Mouse (Mus musculus) midbrain, postnatal 0 days (tissue): ENCODE results near the gene Acsbg1. TPM values are rescaled to one million over a fixed set of nuclear protein-coding genes. Genes with fewer than 3 reads are reported as not detected.

Source experiments
- ATAC-seq: fragments of 200-750 bp; cut with Nextera tagmentation; 2 replicates; pipeline ENCODE4 v1.8.0; 2017; ENCODE audit warnings: moderate number of reproducible peaks, mild to moderate bottlenecking, moderate TSS enrichment, moderate library complexity; ENCODE audit not compliant: low FRiP score
- DNase-seq: peaks from one replicate; pipeline ENCODE4 v3.0.0-alpha.2; 2015; ENCODE audit warnings: low spot score
- H3K27ac ChIP-seq: fragments of 300-500 bp; sonication (generic); 2 replicates; pipeline ENCODE4 v1.5.1; 2014; ENCODE audit warnings: low read depth, mild to moderate bottlenecking, low read length, mixed read lengths
- H3K27me3 ChIP-seq: fragments of 300-500 bp; sonication (generic); 2 replicates; pipeline ENCODE4 v1.6.1; 2014; ENCODE audit warnings: low read length, control low read depth, mixed read lengths; ENCODE audit not compliant: insufficient read depth
- H3K36me3 ChIP-seq: fragments of 300-500 bp; sonication (generic); 2 replicates; pipeline ENCODE4 v1.6.1; 2014; ENCODE audit warnings: low read length, control low read depth, mixed read lengths; ENCODE audit not compliant: insufficient read depth
- H3K4me1 ChIP-seq: fragments of 300-500 bp; sonication (generic); 2 replicates; pipeline ENCODE4 v1.6.1; 2014; ENCODE audit warnings: mild to moderate bottlenecking, control low read depth, antibody characterized with exemption, low read length, mixed read lengths; ENCODE audit not compliant: insufficient read depth
- H3K4me2 ChIP-seq: fragments of 300-500 bp; sonication (generic); 2 replicates; pipeline ENCODE4 v1.6.1; 2014; ENCODE audit warnings: low read depth, mild to moderate bottlenecking, low read length, mixed read lengths; ENCODE audit not compliant: poor library complexity, severe bottlenecking
- H3K4me3 ChIP-seq: fragments of 300-500 bp; sonication (generic); 2 replicates; pipeline ENCODE4 v1.5.1; 2014; ENCODE audit warnings: low read depth, mild to moderate bottlenecking, low read length, moderate library complexity
- H3K9ac ChIP-seq: fragments of 300-500 bp; sonication (generic); replicated peaks from 2 replicates; pipeline ENCODE4 v1.6.1; 2014; ENCODE audit warnings: mild to moderate bottlenecking, low read length, moderate library complexity, mixed read lengths; ENCODE audit not compliant: poor library complexity, severe bottlenecking
- H3K9me3 ChIP-seq: fragments of 300-500 bp; sonication (generic); 2 replicates; pipeline ENCODE4 v1.6.1; 2016; ENCODE audit warnings: low read length, control low read depth
- CTCF ChIP-seq: IDR thresholded peaks from 2 replicates; pipeline ENCODE4 v1.5.1; 2016; ENCODE audit warnings: antibody characterized with exemption, mild to moderate bottlenecking
- WGBS: fragments of 180-500 bp; shearing (Covaris S2); extraction: QIAGEN DNeasy Blood & Tissue Kit; methylation state at CpG from one replicate; pipeline ENCODE4 v1.1.7; 2014; 5-methylcytosine and 5-hydroxymethylcytosine counted together
- polyA plus RNA-seq: library from polyadenylated mRNA; unstranded; fragments of >200 nt; fragmentation: Nextera tagmentation; extraction: Ambion mirVana; gene quantifications from 2 replicates; pipeline ENCODE4 v1.2.1, GENCODE M21; 2015
- total RNA-seq: library from RNA; depleted of rRNA; stranded (reverse); fragments of >200 nt; gene quantifications from 2 replicates; pipeline ENCODE4 v1.2.3, GENCODE M21; 2014

Acsbg1 gene
- total and polyA plus RNA-seq, 2 experiments from 2014 or later = 42.8 to 69.9 TPM

DNA sequence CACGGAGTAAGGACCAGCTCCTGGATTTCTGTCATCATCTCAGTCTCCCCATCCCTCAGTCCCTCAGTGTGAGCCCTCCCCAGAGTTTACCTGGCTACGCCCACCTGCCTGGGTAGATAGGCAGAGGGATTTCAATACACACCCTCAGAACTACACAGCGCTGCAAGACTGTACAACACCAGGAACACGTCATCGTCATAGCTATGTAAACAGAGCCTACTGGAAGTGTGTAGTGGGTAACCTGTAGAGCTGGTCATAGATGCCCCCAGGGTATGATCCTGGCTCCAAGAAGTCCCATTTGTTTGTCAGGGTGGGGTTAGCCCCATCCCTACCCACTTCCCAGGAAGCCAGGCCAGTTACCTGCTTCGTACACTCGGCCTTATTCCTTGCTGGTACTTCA is 18.5 kb downstream of the Acsbg1 start:
- no peak for TF ChIP-seq CTCF
- H3K4me2 ChIP-seq = no peak overlapping the region
- no peak for DNase-seq
- H3K36me3 ChIP-seq = no peaks in the 10 kb centered on the region
- no peaks in the 10 kb centered on the region for H3K4me1 ChIP-seq
- H3K4me3 ChIP-seq = no peak overlapping the region
- H3K9ac ChIP-seq = no peak overlapping the region
- H3K27me3 ChIP-seq = no peaks in the 10 kb centered on the region
- no peaks in the 10 kb centered on the region for H3K9me3 ChIP-seq
- no peak overlapping the region for H3K27ac ChIP-seq
- ATAC-seq = no peak
- 90% methylated on average over 7 of the region's 7 CpGs for WGBS

DNA sequence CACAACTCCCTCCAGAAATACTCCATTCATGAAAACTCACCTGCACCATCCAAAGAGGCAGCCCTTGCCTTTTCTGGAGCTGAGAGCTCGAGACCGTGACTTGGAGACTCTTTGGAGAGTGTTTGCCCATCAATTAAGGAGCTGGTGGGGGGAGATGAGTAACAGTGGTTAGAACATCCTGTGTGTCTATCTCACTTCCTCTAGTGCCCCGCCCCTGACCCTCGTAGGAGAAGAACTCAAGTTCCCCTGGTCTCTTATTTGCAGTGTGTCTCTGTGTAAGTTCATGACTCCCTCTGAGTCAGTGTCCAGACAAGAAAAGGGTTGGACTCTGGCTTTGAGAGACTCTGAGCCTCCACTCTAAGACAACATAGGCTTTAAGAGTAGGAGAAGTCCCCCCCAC is 19.1 kb downstream of the Acsbg1 start:
- 96% methylated on average over 4 of the region's 4 CpGs for WGBS
- Histone ChIP-seq H3K27me3 (no peaks in the 10 kb centered on the region), H3K4me1 (no peaks in the 10 kb centered on the region), H3K27ac (no peak overlapping the region), H3K4me2 (no peak overlapping the region), H3K9ac (no peak overlapping the region), H3K9me3 (no peaks in the 10 kb centered on the region), H3K36me3 (no peaks in the 10 kb centered on the region), H3K4me3 (no peak overlapping the region)
- ATAC-seq (no peak), DNase-seq (no peak)
- TF ChIP-seq CTCF = no peak

DNA sequence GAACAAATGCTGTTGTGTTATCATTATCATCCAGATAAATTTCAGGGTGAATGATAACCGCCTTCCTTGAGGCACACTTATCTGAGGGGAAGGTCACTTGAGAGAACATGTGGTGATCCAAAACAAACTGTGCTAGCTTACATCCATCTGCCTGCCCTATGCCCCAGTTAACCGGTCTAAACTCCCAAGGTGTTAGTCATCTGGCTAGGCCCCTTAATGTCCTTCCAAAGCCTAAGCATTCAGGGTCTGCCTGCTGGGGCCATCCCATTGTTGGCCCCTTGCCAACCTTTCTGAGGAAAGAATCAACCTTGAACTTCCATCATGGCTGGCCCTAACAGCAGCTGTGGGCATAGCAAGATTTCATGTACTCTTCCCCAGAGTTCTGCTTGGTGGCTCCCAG is 19.5 kb downstream of the Acsbg1 start:
- Histone ChIP-seq H3K4me3 (no peak overlapping the region), H3K27me3 (no peaks in the 10 kb centered on the region), H3K9me3 (no peaks in the 10 kb centered on the region), H3K4me2 (no peak overlapping the region), H3K36me3 (no peaks in the 10 kb centered on the region), H3K4me1 (no peaks in the 10 kb centered on the region), H3K27ac (no peak overlapping the region), H3K9ac (no peak overlapping the region)
- DNase-seq (no peak), ATAC-seq (no peak)
- 86% methylated on average over 2 of the region's 2 CpGs for WGBS
- no peak for TF ChIP-seq CTCF

DNA sequence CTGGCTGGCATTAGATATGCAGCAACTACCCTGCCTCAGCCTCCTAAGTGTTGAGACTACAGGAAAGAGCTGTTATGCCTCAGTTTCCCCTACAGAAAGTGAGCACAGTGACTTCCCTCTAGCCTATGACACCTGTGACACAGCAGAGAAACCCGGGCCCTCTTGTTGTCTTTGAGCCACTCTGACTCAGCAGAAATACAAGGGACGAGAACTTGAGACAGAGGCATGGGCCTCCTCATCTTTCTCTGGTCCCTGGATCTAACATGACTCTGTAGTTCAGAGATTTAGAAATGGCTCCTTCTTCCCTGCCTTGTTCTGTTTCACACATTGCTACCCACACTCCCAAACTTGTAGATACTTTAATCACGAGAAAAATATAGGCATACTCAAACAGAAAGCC is 20.1 kb downstream of the Acsbg1 start:
- Histone ChIP-seq H3K27ac (no peak overlapping the region), H3K4me1 (no peaks in the 10 kb centered on the region), H3K27me3 (no peaks in the 10 kb centered on the region), H3K9ac (no peak overlapping the region), H3K9me3 (no peaks in the 10 kb centered on the region), H3K4me3 (no peak overlapping the region), H3K36me3 (no peaks in the 10 kb centered on the region), H3K4me2 (no peak overlapping the region)
- WGBS = 81% methylated on average over 3 of the region's 3 CpGs
- ATAC-seq = no peak
- no peak for TF ChIP-seq CTCF
- DNase-seq = no peak

- H3K4me2 ChIP-seq = no peak overlapping the region
- ATAC-seq = no peak
- H3K27ac ChIP-seq = no peak overlapping the region
- H3K9me3 ChIP-seq = no peaks in the 10 kb centered on the region
- H3K27me3 ChIP-seq = no peaks in the 10 kb centered on the region
- H3K4me3 ChIP-seq = no peak overlapping the region
- DNase-seq = no peak
- H3K9ac ChIP-seq = no peak overlapping the region
- H3K4me1 ChIP-seq = no peaks in the 10 kb centered on the region
- 75% methylated on average over 2 of the region's 2 CpGs for whole genome bisulfite sequencing
- no peaks in the 10 kb centered on the region for H3K36me3 ChIP-seq
- no peak for TF ChIP-seq CTCF
These were observed 22.5 kb downstream of the Acsbg1 start for GRCm38 (mm10) chr9:54639192-54639591.

DNA sequence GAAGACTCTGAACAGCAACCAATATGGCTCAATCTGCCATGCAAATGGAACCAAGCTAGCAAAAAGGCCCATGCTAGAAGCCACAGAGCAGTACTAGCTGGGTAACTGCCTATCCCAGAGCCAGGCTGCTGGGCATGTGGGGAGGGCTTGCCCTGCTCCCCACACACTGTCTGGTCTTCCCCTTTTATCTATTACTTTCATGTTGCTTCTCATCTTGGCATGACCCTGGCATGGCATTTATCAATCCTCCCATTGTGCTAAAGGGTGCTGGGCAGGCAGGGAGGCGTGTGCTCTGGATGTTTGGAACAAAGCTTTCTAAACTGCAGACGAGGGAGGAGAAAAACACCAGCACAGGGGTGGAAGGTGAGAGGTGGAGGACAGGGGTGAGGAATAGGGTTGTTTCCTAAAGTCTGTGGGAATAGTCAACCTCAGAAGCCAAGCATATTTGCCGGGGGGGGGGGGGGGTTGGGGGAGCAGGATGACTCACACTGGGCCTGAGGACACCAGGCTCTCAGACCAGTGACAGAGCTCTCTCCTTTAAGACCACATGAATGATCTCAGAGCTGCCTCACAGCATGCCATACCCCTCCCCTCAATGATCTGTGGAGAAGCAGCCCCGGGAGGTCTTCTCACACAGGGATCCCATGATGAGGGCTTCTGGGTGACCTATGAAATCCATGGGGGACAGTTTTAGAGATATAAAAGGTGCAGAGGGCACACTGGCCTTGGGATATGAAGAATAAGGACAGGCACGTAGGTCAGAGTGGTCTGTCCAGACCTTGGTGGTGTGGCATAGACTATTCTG is 24.0 kb downstream of the Acsbg1 start:
- Histone ChIP-seq H3K9me3 (no peaks in the 10 kb centered on the region), H3K4me2 (no peak overlapping the region), H3K27me3 (no peaks in the 10 kb centered on the region), H3K27ac (no peak overlapping the region), H3K4me1 (no peaks in the 10 kb centered on the region), H3K36me3 (no peaks in the 10 kb centered on the region), H3K9ac (no peak overlapping the region), H3K4me3 (no peak overlapping the region)
- DNase-seq (no peak), ATAC-seq (no peak)
- 67% methylated on average over 5 of the region's 5 CpGs for WGBS
- TF ChIP-seq CTCF = no peak
